ENCODE assay signal across 24 mouse cellular contexts in genomic region chr13:5566896-5567295, GRCm38 (mm10).
DNase-seq lines count a peak whose midpoint lies in the region; ATAC-seq and TF ChIP-seq lines count a peak whose summit lies in the region.
"Had no signal": no experiment of that assay in that cellular context is flagged by ENCODE, and none has a peak within 500 bp of the region (broad histone marks: within the 10 kb centered on the region; RNA-seq: fewer than 3 reads in every experiment).

No protein-coding gene starts in this region.

- TF ChIP-seq CTCF in lung, postnatal 0 days (IDR thresholded peaks at IDR 0.05) = no peak

- peak; percentile 48 for DNase-seq in gastrocnemius, adult 18-20 months (ENCODE audit: low spot score)
- no peak for DNase-seq in gastrocnemius, postnatal 25 days
- peak; percentile 87 for DNase-seq in lung, postnatal 0 days (ENCODE audit: low spot score)
- DNase-seq in lung, postnatal 4 days = no peak
- DNase-seq in lung, postnatal 14 days = peak; percentile 16
- DNase-seq in cerebellum, postnatal 10 days = no peak
- DNase-seq in kidney, postnatal 4 days = no peak
- DNase-seq: B cell, adult 2 months; cerebellum, adult 9-10 months; heart, adult 2 months; kidney, adult 18-20 months; kidney, postnatal 10 days; left cerebral cortex, postnatal 4 days; lung, embryonic 14.5 days had no signal

- H3K4me2 ChIP-seq in lung, postnatal 0 days (replicated peaks; ENCODE audit: low read depth, low read length) = no peak overlapping the region
- H3K4me2 ChIP-seq: embryonic facial prominence, embryonic 12.5 days; heart, embryonic 15.5 days; liver, embryonic 11.5 days; lung, embryonic 14.5 days; midbrain, embryonic 15.5 days had no signal

- WGBS in lung, postnatal 0 days = 49% methylated on average over 2 of the region's 2 CpGs

- no peak overlapping the region for H3K9ac ChIP-seq in lung, postnatal 0 days (replicated peaks; ENCODE audit: low read depth)
- H3K9ac ChIP-seq: embryonic facial prominence, embryonic 12.5 days; heart, embryonic 15.5 days; lung, embryonic 14.5 days; midbrain, embryonic 15.5 days had no signal

- H3K4me1 ChIP-seq in lung, postnatal 0 days (ENCODE audit: insufficient read depth, low read depth, low read length) = no peaks in the 10 kb centered on the region
- H3K4me1 ChIP-seq: embryonic facial prominence, embryonic 12.5 days; heart, embryonic 15.5 days; hindbrain, embryonic 10.5 days; midbrain, embryonic 15.5 days had no signal

- peak; percentile 93 for TF ChIP-seq EP300 in lung, postnatal 0 days (IDR thresholded peaks at IDR 0.05)

- no peaks in the 10 kb centered on the region for H3K36me3 ChIP-seq in lung, postnatal 0 days (ENCODE audit: insufficient read depth, low read length)
- H3K36me3 ChIP-seq: embryonic facial prominence, embryonic 12.5 days; heart, embryonic 15.5 days; hindbrain, embryonic 10.5 days; midbrain, embryonic 15.5 days had no signal

- H3K27me3 ChIP-seq in lung, postnatal 0 days (replicated peaks; ENCODE audit: insufficient read depth, low read length) = no peaks in the 10 kb centered on the region
- H3K27me3 ChIP-seq: embryonic facial prominence, embryonic 12.5 days; heart, embryonic 15.5 days; megakaryocyte, embryonic 14.5 days; midbrain, embryonic 15.5 days had no signal

- no peaks in the 10 kb centered on the region for H3K9me3 ChIP-seq in lung, postnatal 0 days (ENCODE audit: low read length)
- H3K9me3 ChIP-seq: embryonic facial prominence, embryonic 12.5 days; heart, embryonic 15.5 days; hindbrain, embryonic 10.5 days; megakaryocyte, embryonic 14.5 days; midbrain, embryonic 15.5 days had no signal

- H3K27ac ChIP-seq in lung, postnatal 0 days (ENCODE audit: low read length) = 0 out of 2 replicates have a peak overlapping the region, but pooled peaks have one; percentile 47
- H3K27ac ChIP-seq: embryonic facial prominence, embryonic 12.5 days; heart, adult 2 months; heart, embryonic 15.5 days; hindbrain, embryonic 10.5 days; hindbrain, postnatal 0 days; midbrain, embryonic 15.5 days had no signal

- H3K4me3 ChIP-seq in lung, postnatal 0 days (ENCODE audit: low read depth, low read length) = no peak overlapping the region
- H3K4me3 ChIP-seq: embryonic facial prominence, embryonic 12.5 days; erythroblast, embryonic 14.5 days; heart, adult 2 months; heart, embryonic 15.5 days; hindbrain, embryonic 10.5 days; megakaryocyte, embryonic 14.5 days; midbrain, embryonic 15.5 days; myocyte had no signal

- ATAC-seq in lung, postnatal 0 days = peak; percentile 89
- ATAC-seq: forebrain, embryonic 14.5 days; hindbrain, postnatal 0 days; midbrain, embryonic 15.5 days had no signal

Comparison
In these comparisons a context has a peak if more than half of its experiments do, and no peak if none do; other contexts are left out.
1. DNase-seq: peak in gastrocnemius, adult 18-20 months (single experiment), lung, postnatal 0 days (single experiment) and lung, postnatal 14 days (single experiment); none in gastrocnemius, postnatal 25 days (single experiment), lung, postnatal 4 days (0 of 2), cerebellum, postnatal 10 days (0 of 2) and kidney, postnatal 4 days (0 of 2).